Mouse (Mus musculus) E14TG2a.4 (cell line): ENCODE data around the gene Nme8.

Experiments used
- H3K27me3 ChIP-seq: 2 replicates; pipeline ENCODE4 v1.6.1; 2014; ENCODE audit warnings: low read length, control low read depth; ENCODE audit not compliant: insufficient read depth
- H3K36me3 ChIP-seq: 2 replicates; pipeline ENCODE4 v1.6.1; 2014; ENCODE audit warnings: low read length, control low read depth; ENCODE audit not compliant: insufficient read depth
- H3K4me1 ChIP-seq: replicated peaks from 2 replicates; pipeline ENCODE4 v1.6.1; 2014; ENCODE audit warnings: low read depth, low read length, control low read depth
- H3K4me3 ChIP-seq: replicated peaks from 2 replicates; pipeline ENCODE4 v1.5.1; 2014; ENCODE audit warnings: mild to moderate bottlenecking, low read length
- H3K9me3 ChIP-seq: 2 replicates; pipeline ENCODE4 v1.6.1; 2014; ENCODE audit warnings: low read length, control low read depth
- CTCF ChIP-seq: conservative IDR thresholded peaks from 2 replicates; pipeline ENCODE4 v1.5.1; 2014; ENCODE audit warnings: low read length
- NANOG ChIP-seq: IDR thresholded peaks from 2 replicates; pipeline ENCODE4 v1.6.1; 2014; ENCODE audit warnings: borderline replicate concordance, low read length, mixed read lengths
- POU5F1 ChIP-seq: IDR thresholded peaks from 2 replicates; pipeline ENCODE4 v1.6.1; 2014; ENCODE audit warnings: low read length, borderline replicate concordance

The Nme8 gene

DNA sequence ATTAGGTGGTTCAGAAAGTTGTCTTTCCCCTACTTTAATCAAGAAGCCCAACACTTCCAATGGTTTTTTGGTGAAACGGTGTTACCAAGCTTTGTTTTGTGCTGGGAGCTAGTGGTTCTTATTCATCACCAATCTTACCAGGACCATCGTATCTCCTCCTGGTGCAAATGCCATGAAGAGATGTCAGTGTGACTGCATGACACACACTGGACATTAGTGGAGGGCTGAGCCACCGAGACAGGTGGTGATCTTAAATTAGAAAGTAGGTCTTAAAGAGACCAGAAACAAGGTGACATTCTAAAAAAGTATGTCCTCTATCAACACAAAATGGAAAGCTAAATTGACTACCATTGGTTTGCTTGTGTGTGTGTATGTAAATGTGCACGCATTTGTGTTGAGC, 79.5 kb downstream of the Nme8 start:
- H3K4me3 ChIP-seq, result no peak overlapping the region
- TF ChIP-seq POU5F1 (no peak), NANOG (no peak), CTCF (no peak)
- H3K4me1 ChIP-seq, result peaks cover 19% of the 10 kb centered on the region
- no peaks in the 10 kb centered on the region for H3K9me3 ChIP-seq
- peaks cover 14% of the 10 kb centered on the region for H3K27me3 ChIP-seq
- no peaks in the 10 kb centered on the region for H3K36me3 ChIP-seq

DNA sequence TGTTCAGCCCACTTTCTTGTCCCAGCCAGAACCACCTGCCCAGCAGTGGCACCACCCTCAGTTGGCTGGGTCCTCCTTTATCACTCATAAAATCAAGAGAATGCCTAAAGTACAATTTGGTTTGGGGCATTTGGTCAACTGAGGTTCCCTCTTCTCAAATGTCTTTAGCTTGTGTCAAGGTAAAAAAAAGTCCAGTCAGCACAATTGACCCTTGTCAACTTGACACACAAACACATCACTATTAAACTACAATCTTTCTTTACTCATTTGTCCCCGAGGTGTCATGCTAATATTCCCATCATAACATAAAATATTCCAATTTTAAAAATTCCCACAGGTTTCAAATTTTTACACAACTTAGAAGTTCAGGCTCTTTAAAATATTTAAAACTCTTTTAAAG, 83.3 kb downstream of the Nme8 start:
- H3K4me1 ChIP-seq, result peaks cover 11% of the 10 kb centered on the region
- H3K27me3 ChIP-seq, result no peaks in the 10 kb centered on the region
- no peaks in the 10 kb centered on the region for H3K36me3 ChIP-seq
- no peak overlapping the region for H3K4me3 ChIP-seq
- H3K9me3 ChIP-seq, result no peaks in the 10 kb centered on the region
- no peak for TF ChIP-seq POU5F1
- no peak for TF ChIP-seq CTCF
- TF ChIP-seq NANOG, result no peak

DNA sequence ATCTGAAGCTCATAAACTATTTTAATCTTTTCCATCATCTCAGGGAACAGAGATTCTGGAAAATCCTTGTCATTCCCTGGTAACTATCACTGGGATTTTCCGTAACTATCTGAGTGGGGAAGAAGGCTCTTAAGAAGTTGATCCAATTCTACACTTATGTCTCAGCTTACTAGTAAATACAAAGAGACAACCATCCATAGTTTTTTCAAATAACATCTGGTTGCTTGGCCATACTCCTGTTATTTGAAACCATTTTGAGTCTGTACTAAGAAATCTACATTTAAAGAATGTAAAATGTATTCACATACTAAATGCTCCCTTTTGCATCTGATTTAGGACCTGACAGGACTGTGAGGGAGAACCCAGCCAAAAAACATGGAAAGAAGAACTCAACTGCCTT, 84.2 kb downstream of the Nme8 start:
- TF ChIP-seq POU5F1, result no peak
- TF ChIP-seq NANOG, result no peak
- no peak for TF ChIP-seq CTCF
- Histone ChIP-seq H3K4me1 (peaks cover 10% of the 10 kb centered on the region), H3K9me3 (no peaks in the 10 kb centered on the region), H3K27me3 (no peaks in the 10 kb centered on the region), H3K36me3 (no peaks in the 10 kb centered on the region), H3K4me3 (no peak overlapping the region)

DNA sequence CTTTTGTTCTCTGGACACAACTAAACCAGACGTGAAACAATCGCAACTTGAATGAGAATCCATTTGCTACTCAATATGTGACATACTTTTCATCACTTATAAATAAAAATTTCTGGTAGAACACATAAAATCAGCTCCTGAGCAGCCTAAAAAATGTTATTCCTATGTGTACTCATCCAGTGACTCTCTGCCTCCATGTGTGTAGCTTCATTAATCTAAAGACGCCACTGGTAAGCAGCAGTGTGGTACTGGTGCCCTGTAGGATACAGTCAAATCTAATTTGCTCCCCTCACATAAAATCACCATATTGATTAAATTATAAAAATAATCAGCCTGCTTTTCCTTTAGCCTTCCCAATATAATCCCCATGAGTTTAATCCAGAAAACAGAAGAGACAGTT, 84.6 kb downstream of the Nme8 start:
- Histone ChIP-seq H3K4me1 (peaks cover 7% of the 10 kb centered on the region), H3K27me3 (no peaks in the 10 kb centered on the region), H3K36me3 (no peaks in the 10 kb centered on the region), H3K9me3 (no peaks in the 10 kb centered on the region), H3K4me3 (no peak overlapping the region)
- TF ChIP-seq CTCF, result no peak
- no peak for TF ChIP-seq NANOG
- TF ChIP-seq POU5F1, result no peak

DNA sequence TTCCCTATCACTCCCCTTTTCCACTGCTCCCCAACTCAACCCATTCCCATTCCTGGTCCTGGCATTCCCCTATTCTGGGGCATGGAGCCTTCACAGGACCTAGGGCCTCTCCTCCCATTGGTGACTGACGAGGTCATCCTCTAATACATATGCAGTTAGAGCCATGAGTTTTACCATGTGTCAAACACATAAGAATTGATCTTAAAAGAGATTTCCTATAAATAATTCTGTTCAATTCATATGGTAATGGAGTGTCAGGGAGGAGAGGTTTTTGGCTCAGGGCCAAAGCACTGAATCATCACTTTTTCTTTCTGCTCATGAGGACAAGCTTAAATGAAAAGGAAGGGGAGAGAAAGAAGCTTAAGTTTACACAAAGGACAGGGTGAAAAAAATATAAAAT, 85.2 kb downstream of the Nme8 start:
- Histone ChIP-seq H3K4me3 (no peak overlapping the region), H3K9me3 (no peaks in the 10 kb centered on the region), H3K27me3 (no peaks in the 10 kb centered on the region), H3K4me1 (peaks cover 7% of the 10 kb centered on the region), H3K36me3 (no peaks in the 10 kb centered on the region)
- no peak for TF ChIP-seq CTCF
- TF ChIP-seq POU5F1, result no peak
- no peak for TF ChIP-seq NANOG

DNA sequence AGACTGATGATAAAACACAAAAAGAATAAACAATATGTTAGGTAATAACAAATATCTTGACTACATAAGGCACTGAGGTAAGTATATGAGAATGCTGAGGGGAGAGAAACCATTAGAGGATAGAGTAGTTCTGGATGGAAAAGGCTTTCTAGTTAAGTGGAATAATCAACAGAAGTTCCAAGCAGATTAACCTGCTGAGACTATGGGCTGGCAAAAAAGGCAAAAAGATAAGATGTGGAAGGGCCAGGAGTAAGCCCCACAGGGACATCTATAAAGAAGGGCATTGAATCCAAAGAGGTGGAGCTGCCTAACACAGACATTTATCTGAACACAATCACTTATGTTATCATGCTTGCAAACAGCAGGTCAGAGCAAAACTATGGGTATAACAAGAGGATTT, 89.5 kb downstream of the Nme8 start:
- Histone ChIP-seq H3K4me1 (peaks cover 7% of the 10 kb centered on the region), H3K27me3 (no peaks in the 10 kb centered on the region), H3K36me3 (no peaks in the 10 kb centered on the region), H3K9me3 (no peaks in the 10 kb centered on the region), H3K4me3 (no peak overlapping the region)
- TF ChIP-seq POU5F1 (no peak), NANOG (no peak), CTCF (no peak)

DNA sequence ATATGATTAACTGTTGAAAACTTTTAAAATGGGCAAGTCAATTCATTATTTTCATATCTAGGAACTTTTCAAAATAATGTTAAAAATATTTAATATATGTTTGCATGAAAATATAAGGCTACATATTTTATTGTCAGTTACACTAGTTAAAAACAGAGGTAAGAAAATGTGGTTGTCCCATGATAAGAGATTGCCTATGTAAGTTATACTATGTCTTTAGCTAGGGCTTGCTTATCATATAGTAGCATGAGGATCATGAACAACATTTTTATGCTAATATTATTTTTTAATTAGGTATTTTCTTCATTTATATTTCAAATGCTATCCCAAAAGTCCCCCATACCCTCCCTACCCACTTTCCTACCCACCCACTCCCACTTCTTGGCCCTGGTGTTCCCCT, 92.7 kb downstream of the Nme8 start:
- no peaks in the 10 kb centered on the region for H3K9me3 ChIP-seq
- no peak overlapping the region for H3K4me3 ChIP-seq
- H3K36me3 ChIP-seq, result no peaks in the 10 kb centered on the region
- no peaks in the 10 kb centered on the region for H3K4me1 ChIP-seq
- no peaks in the 10 kb centered on the region for H3K27me3 ChIP-seq
- no peak for TF ChIP-seq CTCF

DNA sequence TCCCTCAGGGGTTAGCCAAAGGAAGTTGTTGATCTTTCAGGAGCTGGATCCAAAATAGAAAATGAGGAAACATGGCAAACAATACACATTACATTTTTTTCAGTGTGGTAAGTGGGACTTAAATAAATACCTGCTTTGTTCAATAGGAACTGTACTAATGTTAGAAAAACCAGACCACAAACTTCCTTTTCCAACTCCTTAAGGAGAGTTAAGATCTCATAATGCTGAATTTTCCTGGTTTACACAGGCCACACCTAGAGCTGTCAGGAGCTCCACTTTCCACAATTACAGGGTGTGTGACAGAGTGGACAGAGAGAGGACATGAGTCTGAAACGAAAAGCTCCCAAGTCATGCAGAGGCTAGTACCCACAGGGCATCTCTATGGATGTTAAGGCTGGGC, 93.9 kb downstream of the Nme8 start:
- Histone ChIP-seq H3K4me1 (0 out of 2 replicates have a peak, but pooled peaks cover 4% of the 10 kb centered on the region), H3K9me3 (no peaks in the 10 kb centered on the region), H3K36me3 (no peaks in the 10 kb centered on the region), H3K4me3 (no peak overlapping the region), H3K27me3 (no peaks in the 10 kb centered on the region)
- TF ChIP-seq POU5F1 (no peak), CTCF (no peak), NANOG (no peak)

DNA sequence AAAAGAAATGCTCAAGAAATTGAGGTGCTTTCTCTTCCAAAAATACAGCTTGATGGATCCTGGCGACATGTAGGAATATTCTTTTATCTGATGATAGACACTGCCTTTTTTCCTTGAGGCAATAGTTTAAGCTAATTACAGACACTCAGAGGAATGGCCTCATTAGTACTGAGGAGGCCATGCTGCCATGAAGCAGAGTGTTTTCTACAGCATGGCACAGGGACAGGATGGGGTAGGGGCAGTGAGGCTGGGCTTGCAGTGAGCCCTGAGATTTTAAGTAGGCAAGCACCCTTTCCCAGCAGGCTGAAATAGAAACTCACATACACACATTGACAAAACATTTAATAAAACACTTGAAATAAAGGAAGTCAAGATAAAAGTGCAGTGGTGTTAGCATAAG, 95.1 kb downstream of the Nme8 start:
- Histone ChIP-seq H3K9me3 (no peaks in the 10 kb centered on the region), H3K36me3 (no peaks in the 10 kb centered on the region), H3K4me1 (peaks cover 12% of the 10 kb centered on the region), H3K4me3 (no peak overlapping the region), H3K27me3 (no peaks in the 10 kb centered on the region)
- TF ChIP-seq CTCF, result no peak
- TF ChIP-seq POU5F1, result no peak
- TF ChIP-seq NANOG, result no peak
